Mouse (Mus musculus): ENCODE measurements around the gene Eomes. TPM values are rescaled to one million over a fixed set of nuclear protein-coding genes. Genes with fewer than 3 reads are reported as not detected.

The Eomes gene
- total RNA-seq (2022), result under 1 TPM; 0.11 to 0.49 (median 0.43) TPM

DNA sequence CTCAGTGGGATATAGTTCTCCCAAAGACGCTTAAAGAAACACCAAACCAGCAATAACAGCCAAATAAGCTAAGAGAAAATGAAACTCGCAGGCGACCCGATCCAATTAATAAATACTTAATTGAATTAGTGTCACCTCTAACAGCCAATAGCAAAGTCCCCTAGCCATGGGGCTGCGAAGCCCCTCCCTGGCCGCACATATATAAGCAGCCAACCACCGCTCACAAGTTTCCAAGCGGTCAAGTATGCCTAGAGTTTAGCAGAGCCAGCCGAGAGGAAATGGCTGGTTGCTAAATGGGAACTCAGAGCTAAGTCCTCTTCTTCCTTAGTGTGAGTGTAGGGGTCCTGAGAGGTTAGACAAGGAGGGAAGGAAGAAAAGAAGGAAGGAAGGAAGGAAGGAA, at the start of gene Eomes:
TSS of gene Eomes (plus strand) at position 252 of the 400 bp plus-strand sequence.
- no peak for DNase-seq

GRCm38 (mm10) chr9:118444809-118445208, 33.2 kb upstream of the Eomes start:
- DNase-seq, result no peak

- DNase-seq, result no peak
These were observed 28.7 kb upstream of the Eomes start for GRCm38 (mm10) chr9:118449336-118449735.

- no peak for DNase-seq
These were observed 24.6 kb upstream of the Eomes start for GRCm38 (mm10) chr9:118453427-118453826.

- no peak for DNase-seq
These were observed 22.7 kb upstream of the Eomes start for GRCm38 (mm10) chr9:118455188-118455845.

DNA sequence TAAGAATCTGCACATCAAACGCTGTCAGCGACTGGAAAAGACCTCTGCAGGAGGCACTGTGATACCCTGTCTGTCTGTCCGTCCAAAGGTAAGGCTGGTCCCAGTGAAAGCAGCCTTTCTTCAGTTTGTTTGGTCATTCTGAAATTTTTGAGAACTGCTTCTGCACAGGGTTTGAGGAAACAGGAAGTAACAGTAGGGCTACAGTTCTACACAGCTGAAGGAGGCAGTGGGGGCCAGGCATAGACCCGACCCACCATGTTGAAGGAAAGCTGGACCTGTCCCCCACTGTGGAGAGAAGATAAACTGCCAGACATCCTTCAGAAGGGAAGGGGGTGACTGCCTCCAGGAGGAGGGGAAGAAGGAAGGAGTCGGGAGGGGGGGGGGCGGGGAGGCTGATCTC, 21.6 kb upstream of the Eomes start:
- DNase-seq, result no peak

- DNase-seq, result no peak
These were observed 20.0 kb upstream of the Eomes start for GRCm38 (mm10) chr9:118458039-118458438.

DNA sequence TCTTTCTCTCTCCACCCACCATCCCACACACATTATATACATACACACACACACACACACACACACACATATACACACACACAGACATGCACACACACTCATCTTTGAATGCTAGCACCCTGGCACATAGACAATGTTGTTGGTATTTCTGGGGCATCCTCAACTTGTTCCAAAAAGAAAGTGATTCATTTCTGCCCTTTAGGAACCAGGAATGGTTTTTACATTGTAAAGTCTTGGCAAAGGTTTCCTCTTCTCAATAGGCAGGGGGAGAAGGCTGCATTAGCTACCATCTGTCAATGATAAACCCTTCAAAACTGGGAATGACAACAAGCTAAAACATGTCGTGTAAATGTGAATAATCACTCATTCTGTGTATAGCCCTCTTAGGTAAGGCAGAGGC, 14.0 kb upstream of the Eomes start:
- no peak for DNase-seq

DNA sequence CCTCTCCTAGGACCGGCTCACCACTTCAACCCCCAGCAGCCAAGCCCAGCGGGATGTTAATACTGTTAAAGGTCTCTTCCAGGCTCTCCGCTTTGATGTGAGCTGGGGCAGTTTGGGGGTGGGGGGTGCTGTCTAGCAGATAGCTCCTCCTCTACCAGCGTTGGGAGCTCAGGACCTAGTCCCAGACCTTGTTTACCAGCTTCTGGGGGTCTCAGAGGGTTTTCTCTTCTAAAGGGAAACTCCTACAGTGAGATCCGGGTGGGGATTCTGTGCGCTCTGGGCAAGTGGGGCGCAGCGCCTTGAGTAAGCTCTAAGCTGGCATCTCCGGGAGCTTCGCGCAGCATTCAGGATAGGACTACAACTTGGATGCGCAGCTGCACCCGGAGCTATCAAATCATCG, 9.7 kb upstream of the Eomes start:
- no peak for DNase-seq

DNA sequence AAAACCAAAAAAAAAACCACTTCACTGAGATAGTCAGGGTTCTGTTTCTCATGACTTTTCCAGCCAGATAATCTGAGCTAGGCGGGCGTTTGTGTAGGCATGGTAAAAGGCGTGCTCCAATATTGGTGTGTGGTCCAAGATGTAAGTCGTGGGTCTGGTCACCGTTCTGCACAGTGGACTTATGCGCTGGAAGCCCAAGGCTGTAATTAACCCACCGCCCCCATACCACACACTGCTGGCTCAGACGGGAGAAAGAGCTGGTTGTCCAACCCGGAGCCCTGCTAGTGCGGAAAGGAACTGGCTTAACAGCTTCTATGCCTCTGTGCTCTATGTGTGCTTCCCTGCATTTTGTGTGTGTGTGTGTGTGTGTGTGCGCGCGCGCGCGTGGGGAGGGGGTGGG, 8.7 kb upstream of the Eomes start:
- DNase-seq, result no peak

- DNase-seq, result no peak
These were observed 6.7 kb upstream of the Eomes start for GRCm38 (mm10) chr9:118471296-118471695.

GRCm38 (mm10) chr9:118476211-118476765, 1.7 kb upstream of the Eomes start:
- DNase-seq, result no peak

DNA sequence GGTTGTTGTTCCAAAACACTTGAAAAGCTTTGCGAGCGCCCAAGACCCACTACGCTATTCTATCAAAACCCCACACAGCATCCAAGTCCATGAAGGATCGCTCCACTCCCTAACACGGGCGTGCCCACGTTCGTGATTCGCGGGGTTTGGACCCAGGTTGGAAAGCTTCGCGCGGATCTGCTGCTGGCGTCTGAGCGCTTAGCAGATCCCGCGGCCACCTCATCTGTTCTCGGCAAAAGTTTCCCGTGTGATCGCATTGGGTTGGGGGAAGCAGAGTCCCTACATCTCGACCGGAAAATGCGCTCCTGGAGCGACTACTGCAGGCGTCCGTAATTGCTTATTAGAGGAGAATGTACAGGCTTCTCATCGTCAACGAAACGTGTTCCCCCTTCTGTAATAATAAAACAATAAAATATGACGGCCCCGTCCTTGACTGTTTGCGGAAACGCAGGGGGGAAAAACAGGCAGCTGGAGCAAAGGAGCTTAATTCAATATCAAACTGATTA, 1.2 kb upstream of the Eomes start:
- no peak for DNase-seq

- no peak for DNase-seq
These were observed 606 bp upstream of the Eomes start for GRCm38 (mm10) chr9:118477281-118477931.

GRCm38 (mm10) chr9:118478458-118478838, 436 bp downstream of the Eomes start:
- no peak for DNase-seq

GRCm38 (mm10) chr9:118478839-118479507, 961 bp downstream of the Eomes start:
- DNase-seq, result no peak

- DNase-seq, result no peak
These were observed 1.7 kb downstream of the Eomes start for GRCm38 (mm10) chr9:118479508-118480291.

DNA sequence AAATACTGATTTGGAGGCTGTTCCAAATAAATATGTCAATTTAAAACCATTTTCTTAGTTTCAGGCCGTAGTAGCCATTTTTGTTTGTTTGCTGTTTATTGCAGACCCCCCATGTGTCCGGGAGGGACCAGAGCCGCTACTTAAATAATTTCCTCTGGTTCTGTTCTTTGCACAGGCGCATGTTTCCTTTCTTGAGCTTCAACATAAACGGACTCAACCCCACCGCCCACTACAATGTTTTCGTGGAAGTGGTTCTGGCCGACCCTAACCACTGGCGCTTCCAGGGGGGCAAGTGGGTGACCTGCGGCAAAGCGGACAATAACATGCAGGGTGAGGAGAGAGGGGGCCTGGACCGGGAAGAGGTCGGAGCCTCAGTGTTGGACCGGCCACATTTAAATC, 2.3 kb downstream of the Eomes start:
- DNase-seq, result no peak

DNA sequence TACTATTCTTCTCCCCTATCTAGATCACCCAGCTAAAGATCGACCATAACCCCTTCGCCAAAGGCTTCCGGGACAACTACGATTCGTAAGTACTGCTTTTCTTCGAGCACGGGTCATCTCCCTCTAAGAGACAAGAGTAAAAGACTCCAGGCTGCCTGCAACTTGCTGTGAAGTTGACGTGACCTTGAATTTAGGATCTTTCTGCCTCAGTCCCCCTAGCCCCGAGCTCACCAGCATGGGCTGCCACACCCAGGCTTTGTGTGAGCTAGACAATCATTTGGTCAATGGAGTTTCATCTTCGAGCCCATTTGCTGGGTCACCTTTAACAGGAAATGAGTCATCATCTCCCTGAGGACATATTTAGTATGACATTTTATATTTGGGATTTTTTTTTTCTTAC, 4.2 kb downstream of the Eomes start:
- DNase-seq, result no peak

DNA sequence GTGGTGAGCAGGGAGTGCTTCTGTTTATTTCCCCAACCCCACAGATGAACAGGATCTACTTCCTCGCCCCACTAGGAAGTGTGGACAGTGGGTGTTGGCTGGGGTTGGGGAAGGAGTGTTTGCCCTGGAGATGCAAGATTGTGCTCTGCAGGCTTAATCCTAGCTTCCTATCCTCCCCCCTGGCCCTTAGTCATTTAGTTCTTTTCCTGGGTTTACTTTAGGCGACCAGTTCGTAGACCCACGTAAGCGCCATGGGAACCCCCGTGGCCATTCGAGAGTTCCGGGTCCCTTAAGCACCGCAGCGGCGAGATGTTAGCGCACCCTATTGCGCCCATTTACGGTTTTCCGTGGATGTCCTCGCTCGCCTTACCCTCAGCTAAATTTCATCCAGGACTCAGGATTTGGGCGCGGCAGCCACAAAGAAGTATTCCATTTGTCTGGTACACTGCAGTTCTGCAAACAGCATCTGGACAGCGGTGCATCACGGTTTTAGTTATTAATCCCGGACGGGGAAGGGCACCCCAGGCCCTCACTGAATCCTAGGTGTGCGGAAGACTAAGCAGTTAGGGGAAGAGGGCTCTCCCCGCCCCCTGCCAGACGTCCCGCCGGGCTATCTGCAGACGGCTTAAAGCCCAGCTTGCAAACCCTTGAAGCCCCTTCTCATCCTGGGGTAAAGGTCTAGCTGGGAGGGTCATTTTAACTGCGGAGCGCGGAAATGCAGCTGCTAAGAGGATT, 8.5 kb downstream of the Eomes start:
- no peak for DNase-seq

DNA sequence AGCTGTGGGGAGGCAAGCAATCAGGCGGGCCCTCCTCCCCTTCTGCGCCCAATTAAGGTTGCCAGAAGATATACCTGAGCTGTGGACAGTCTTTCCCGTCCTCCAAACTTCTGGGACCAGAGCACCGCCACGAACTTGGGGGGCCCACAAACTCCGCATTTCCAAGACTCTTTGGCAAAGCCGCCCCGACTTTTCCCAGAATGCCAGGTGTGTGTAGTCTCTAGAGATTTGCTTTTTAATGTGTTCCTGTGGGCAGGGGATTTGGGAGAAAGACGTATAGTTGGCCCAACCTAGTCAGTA, 9.0 kb downstream of the Eomes start:
- no peak for DNase-seq

DNA sequence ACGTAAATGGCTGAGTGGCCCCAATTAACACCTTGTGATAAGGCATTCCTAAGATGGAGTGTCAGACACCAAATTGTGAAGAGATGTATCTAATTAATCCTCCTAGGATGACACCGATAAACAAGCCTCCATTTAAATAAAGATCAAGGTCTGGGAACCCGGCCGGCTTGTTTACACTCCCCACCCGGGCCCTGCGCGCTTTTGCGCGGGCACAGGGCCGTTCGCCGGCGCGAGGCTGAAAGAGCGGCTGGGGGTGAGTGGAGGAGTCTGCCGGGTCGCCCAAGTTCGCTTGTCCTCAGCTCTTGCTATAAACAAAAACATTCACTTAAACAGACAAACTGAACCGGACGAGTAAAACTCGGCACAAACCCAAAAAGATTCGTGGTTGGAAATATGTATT, 9.6 kb downstream of the Eomes start:
- no peak for DNase-seq
